Mouse (Mus musculus) heart, postnatal 10 days (tissue): ENCODE measurements around the gene Ammecr1. TPM values are rescaled to one million over a fixed set of nuclear protein-coding genes. Genes with fewer than 3 reads are reported as not detected.

ENCODE experiments used
- DNase-seq, 2 experiments: peaks; one replicate each; pipeline ENCODE4 v3.0.0; 2021
- intact Hi-C: fragments of 180-260 bp; cut with DNase I; formaldehyde crosslinking; loops from one replicate; pipeline ENCODE4 v1.15.1; 2025
- microRNA-seq, 2 experiments: library from miRNA; unstranded; fragments of <30 nt; microRNA quantifications; one replicate each; pipeline ENCODE4 v1.2.0; 2022
- total RNA-seq, 2 experiments: library from RNA; stranded (reverse); gene quantifications; 2 replicates each; pipeline ENCODE4 v1.2.3; 2021

Ammecr1 gene
- total RNA-seq, 2 experiments from 2014 or later = 34.1 to 47.5 TPM

GRCm38 (mm10) chrX:142830572-142830971, 136.0 kb downstream of the Ammecr1 start:
- peak in 1 of 2 experiments; percentile 48 for DNase-seq

DNA sequence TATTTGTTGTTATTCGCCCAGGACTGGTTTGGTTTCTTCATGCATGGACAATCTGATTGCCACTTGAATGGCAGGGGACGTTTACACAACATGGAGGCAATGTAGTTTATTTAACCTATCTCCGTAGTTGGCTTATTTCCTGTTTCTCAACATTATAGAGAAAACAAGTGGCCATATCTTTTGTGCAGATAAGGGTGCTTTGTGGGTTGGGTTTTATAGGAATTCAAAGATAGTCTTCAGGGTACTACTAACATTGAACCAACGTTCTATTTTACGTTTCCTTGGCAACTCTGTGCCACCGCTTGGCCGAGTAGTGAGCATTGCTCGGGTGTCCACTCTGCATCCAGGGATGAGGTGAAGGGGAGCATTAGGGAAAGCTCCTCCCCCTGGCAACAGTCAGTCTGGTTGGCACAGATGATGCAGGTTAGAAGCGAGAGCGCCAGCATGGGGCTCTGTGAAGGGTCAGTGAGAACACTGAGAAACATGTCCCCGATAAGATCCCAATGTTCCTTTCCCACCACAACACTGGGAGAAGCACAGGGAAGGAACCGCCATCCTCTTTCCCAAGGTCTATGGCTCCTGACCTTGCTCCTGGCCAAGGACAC, 136.6 kb downstream of the Ammecr1 start:
- no peak for DNase-seq
- intact Hi-C loops = no loop called here

More at GRCm38 (mm10) chrX:142830572-142830971, 136.0 kb downstream of the Ammecr1 start:
- intact Hi-C loops = no loop called here

GRCm38 (mm10) chrX:142829267-142829666, 137.3 kb downstream of the Ammecr1 start:
- intact Hi-C loops = no loop called here
- DNase-seq = no peak

DNA sequence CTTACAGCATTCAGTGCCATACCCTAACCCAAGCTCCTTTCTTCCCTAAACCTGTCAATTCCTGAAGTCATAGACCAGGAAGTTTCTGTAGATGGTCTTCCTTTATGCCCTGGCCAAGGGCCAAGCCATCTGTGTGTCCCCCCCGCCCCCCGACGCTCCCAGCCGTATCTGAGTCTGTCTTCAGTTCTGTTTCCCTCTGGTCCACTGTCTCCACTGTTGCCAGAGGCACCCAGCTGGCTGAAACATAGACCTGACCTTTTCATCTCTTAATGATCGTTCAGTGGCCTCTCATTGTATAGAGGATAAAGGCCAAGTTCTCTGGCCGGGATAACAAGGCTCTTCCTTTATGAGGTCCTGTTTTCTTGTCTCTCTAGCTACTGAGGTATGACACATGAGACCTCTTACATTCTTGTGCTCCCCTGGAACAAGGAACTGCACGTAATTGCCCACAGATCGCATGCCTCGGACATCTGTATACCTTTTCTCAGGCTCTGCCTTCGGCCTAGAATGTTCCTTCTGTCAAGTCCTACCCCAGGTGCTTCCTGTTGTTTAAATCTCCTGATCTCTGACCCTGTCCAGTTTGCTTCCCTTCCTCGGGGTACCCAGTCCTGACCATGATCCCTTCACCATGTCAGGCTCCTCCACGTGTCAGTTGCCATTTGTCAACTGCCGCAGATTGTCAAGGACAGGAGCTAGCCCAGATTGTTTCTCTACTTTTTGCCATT, 138.2 kb downstream of the Ammecr1 start:
- intact Hi-C loops = no loop called here

DNA sequence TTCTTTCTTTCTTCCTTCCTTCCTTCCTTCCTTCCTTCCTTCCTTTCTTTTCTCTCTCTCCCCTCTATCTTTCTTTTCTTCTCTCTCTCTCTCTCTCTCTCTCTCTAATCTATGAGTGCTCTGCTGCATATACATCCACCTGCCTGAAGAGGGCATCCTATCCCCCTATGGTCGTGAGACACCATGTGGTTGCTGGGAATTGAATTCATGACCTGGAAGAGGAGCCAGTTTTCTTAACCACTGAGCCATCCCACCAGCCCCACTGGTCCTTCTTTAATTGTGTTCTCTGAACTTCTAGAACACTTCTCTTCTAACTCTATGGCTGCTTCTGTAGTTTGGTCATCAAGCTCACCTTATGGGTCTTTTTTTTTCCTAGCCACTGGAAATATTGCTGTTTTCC, 138.9 kb downstream of the Ammecr1 start:
- intact Hi-C loops = no loop called here

More for the DNA sequence above, 138.2 kb downstream of the Ammecr1 start:
- no peak for DNase-seq

DNA sequence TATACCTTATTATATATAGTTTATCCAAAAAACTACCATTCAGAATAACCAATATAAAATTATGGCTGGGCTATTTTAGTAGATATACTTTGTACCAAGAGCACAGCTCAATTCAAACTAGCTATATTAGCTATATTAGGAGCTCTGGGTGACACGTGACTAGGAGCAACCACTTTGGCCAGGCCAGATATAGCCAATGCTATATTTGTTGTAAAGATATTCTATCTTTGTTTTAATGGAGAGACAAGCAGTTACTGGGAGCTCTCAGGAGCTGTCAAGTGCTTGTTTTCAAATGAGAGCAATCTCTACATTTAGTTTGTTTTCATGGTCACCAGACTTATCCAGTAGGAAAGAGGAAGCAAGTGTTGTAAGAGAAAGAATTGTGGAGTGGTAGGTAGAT, 141.2 kb downstream of the Ammecr1 start:
- intact Hi-C loops = no loop called here
- no peak for DNase-seq

More for the DNA sequence above, 138.9 kb downstream of the Ammecr1 start:
- DNase-seq = no peak

DNA sequence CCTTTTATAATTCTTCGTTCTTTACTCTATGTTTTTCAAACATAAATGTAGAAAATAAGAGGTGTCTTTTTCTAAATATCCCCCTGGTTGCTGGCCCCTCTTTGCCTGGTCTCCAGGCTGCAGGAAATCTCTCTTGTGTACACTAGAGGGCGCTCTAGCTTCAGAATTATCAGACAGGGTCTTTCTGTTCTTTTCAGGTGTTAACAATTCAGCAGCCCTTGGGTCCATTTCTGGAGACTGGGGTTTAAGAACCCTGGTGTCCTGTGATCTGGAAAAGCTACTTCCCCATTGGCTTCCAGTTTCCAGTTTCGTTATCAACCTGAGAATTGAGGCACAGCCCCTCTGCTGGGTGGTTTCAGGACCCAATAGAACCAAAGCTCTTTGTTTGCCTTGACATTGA, 144.7 kb downstream of the Ammecr1 start:
- DNase-seq = peak in 1 of 2 experiments; percentile 51
- intact Hi-C loops = loop anchor here (5.0 kb wide), 1 partner anchor 145 kb away; the partner anchor contains the start of gene Ammecr1

GRCm38 (mm10) chrX:142821239-142821638, 145.3 kb downstream of the Ammecr1 start:
- intact Hi-C loops = loop anchor here (5.0 kb wide), 1 partner anchor 146 kb away; the partner anchor contains the start of gene Ammecr1
- no peak for DNase-seq

DNA sequence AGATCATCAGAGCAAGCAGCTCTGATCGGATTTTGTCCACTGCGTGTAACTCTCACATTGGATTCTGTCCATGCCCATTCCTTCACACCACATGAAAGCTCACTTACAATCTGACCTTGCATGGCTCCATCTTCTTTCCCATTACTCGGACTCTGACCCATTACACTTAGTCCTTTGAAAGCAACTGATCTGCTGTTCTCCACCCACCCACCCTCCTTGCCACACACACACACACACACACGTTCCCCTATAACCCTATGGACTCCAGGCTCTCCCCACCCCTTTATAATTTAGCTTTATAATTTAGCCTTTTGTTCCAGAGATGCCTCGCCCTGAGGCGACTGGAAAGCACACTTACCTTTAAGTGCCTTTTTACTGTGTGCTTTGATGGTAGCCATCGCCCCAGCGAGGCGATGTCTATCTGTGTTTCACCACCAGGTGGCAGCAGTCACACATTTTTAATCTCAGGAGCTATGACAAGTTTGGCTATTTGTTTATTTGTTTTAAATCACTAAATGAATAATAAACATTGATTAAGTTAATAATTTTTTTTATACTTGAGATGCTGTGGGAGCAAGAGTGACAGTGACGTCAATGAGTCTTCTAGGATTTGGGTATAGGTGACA, 148.4 kb downstream of the Ammecr1 start:
- peak in 1 of 2 experiments; percentile 64 for DNase-seq
- intact Hi-C loops = loop anchor here (1.0 to 2.0 kb wide), 3 partner anchors 233 to 627 kb away; no protein-coding TSS in a partner anchor

DNA sequence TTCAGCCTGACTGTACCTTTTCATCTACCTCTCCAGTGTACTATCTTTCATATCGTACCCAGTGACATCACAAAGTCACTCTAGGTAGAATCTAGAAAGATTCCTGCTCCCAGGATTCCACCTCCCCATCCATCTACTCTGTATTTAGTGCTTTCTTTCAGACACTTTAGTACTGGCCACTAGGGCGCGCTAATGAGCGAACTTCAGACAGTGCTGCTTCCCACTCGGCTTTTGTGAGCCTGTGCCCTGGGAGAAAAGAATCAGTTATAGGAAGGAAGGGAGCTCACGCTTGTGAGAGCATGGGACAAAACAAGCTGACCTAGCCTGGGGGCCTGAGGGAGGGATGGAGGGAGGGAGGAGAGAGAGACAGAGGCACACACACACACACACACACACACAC, 153.4 kb downstream of the Ammecr1 start:
- peak in 1 of 2 experiments; percentile 53 for DNase-seq
- intact Hi-C loops = loop anchor here (2.0 kb wide), 1 partner anchor 440 kb away; no protein-coding TSS in a partner anchor

GRCm38 (mm10) chrX:142808411-142808810, 158.1 kb downstream of the Ammecr1 start:
- DNase-seq = peak; percentile 65 to 70
- intact Hi-C loops = loop anchor here (1.0 to 5.0 kb wide), 2 partner anchors 131 to 254 kb away; no protein-coding TSS in a partner anchor

DNA sequence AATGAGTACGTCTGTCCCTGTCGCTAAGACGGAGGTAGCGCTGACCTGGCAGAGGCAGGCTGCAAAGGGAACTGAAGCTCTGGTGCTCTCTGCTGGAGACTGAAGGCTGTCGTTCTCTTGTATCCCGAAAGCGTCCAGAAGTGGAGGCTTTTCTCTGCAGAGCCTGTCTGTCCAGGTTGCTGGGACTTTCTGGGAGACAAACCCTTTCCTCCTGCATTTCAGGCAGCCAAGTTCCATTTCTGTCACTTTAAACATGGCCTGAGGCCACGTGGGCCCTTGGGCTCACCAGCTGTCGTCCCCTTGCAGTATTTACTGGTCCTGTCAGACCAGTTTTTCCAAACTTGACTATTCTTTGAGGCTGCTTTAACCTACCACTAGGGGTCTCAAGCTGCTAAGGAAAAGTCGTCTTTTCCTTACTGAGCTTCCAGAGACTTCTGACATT, 159.9 kb downstream of the Ammecr1 start:
- intact Hi-C loops = loop anchor here (5.0 kb wide), 1 partner anchor 129 kb away; no protein-coding TSS in a partner anchor
- DNase-seq = peak in 1 of 2 experiments; percentile 46

DNA sequence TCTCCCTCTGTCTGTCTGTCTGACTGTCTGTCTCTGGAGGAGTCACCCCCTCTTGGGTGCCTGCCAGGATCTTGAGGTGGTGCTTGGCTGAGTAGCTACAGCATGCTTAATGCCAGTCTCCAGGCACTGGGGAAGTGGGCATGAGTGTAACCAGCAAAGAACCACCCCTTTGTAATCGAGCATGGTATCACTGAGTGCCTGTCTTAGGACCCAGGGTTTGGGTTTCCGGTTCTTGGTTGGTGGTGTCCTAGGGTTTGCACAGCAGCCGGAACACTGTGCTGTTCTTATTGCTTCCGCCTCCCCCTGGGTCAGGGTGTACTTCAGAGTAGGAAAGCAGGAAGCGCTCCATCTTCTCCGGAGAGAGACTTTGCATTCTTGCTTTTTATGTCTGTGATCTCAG, 160.4 kb downstream of the Ammecr1 start:
- no peak for DNase-seq
- intact Hi-C loops = loop anchor here (5.0 kb wide), 1 partner anchor 129 kb away; no protein-coding TSS in a partner anchor

- no peak for DNase-seq
- intact Hi-C loops = no loop called here
Observed at GRCm38 (mm10) chrX:142804596-142804995, 161.9 kb downstream of the Ammecr1 start.

Small RNAs within 50 kb of the gene (microRNA-seq; reads per million reads assigned to microRNA genes)
- gene Gm44351 = 0 reads per million in 2 experiments

Other genes with a start within 250 kb of the Ammecr1 start
- gene Rtl9, start 132.9 kb upstream of the Ammecr1 start, total RNA-seq = 1 to 10 TPM in 1 of 2 experiments, under 1 TPM in 1; 0.79 to 1.9 TPM